Mouse (Mus musculus): Measurements from ENCODE around the gene Glg1.
"Not testable (repeated sequence)": the region's sequence is repeated elsewhere in the genome, so short reads cannot be mapped to it uniquely, and the experiment has no call there.

Glg1 gene

GRCm38 (mm10) chr8:111155721-111156436 lies 103.1 kb downstream of the Glg1 start:
- no peak for DNase-seq (ENCODE audit: low read depth, low spot score)

DNA sequence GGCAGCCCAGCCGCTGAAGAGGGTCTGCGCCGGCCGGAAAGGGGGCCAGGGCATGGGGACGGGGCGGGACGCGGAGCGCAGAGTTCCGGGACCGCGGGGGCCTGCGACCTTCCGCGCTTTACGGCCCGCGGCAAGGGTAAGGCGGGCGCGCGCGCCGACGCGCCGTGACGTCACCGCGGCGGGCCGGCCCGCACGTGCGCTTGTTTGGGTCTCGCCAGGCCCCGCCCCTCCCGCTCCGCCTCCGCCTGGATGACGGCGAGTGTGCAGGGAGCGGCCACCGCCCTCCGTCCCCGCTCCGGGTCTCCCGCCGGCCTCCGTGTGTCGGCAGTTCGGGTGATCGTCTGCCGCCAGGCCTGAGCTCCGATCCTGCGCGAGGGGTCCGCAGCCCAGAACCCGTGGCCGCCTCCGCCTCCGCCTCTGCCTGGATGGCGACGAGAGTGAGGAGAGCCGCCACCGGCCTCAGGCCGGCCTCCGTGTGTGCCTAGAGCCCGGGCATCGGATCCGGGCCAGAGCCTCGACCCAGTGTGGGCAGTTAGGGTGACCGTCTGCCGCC lies 113.5 kb downstream of the Glg1 start:
- DNase-seq (ENCODE audit: low read depth, low spot score): peak; percentile 86

GRCm38 (mm10) chr8:111144901-111145459 lies 114.0 kb downstream of the Glg1 start:
- not testable (repeated sequence) for DNase-seq (ENCODE audit: low read depth, low spot score)

GRCm38 (mm10) chr8:111142521-111142920 lies 116.5 kb downstream of the Glg1 start:
- DNase-seq (ENCODE audit: low read depth, low spot score): no peak

DNA sequence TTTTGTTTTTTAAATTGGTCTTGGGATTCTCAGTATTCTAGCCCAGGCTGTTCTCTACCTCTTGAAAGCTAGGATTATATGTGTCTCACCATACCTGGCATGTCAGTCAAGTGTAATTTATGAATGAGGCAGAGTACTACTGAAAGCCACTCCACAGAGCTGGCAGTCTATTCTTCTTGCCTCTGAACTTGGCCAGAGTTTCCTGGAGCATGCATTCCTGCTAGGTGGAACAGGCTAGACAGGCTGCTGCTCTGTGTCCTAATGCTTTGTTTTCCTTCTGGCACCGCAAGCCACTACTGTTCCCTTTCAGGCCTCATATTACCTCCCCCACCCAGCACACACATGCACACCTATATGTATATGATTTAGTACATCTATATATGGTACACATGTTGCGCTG lies 128.3 kb downstream of the Glg1 start:
- DNase-seq (ENCODE audit: low read depth, low spot score): no peak

- DNase-seq (ENCODE audit: low read depth, low spot score): no peak
These were observed 139.5 kb downstream of the Glg1 start for GRCm38 (mm10) chr8:111119481-111119880.

GRCm38 (mm10) chr8:111114891-111115290 lies 144.1 kb downstream of the Glg1 start:
- no peak for DNase-seq (ENCODE audit: low read depth, low spot score)

All from forelimb bud, embryonic 11.5 days (tissue).